Mouse (Mus musculus): Measurements from ENCODE around the gene Sdc3. TPM values are rescaled to one million over a fixed set of nuclear protein-coding genes. Genes with fewer than 3 reads are reported as not detected.

Gene Sdc3
- 0.66 TPM for polyA plus RNA-seq (2017; shearing (Covaris generic))

GRCm38 (mm10) chr4:130792376-130793179, at the start of gene Sdc3:
Sdc3 (plus strand) TSS chr4:130792537.

Other genes starting within 250 kb of the Sdc3 start
- gene Nkain1, start 218.4 kb upstream of the Sdc3 start, polyA plus RNA-seq (2017; shearing (Covaris generic)) = not detected
- gene Pum1, start 129.2 kb upstream of the Sdc3 start, polyA plus RNA-seq (2017; shearing (Covaris generic)) = 121 TPM
- gene Laptm5, start 120.6 kb downstream of the Sdc3 start, polyA plus RNA-seq (2017; shearing (Covaris generic)) = 2,330 TPM
- gene Matn1, start 151.8 kb downstream of the Sdc3 start, polyA plus RNA-seq (2017; shearing (Covaris generic)) = not detected